Mouse (Mus musculus): Measurements from ENCODE around the gene Plekhg6. TPM values are rescaled to one million over a fixed set of nuclear protein-coding genes. Genes with fewer than 3 reads are reported as not detected.

Plekhg6 gene
- polyA plus RNA-seq, 1 experiment from 2014 or later: not detected

DNA sequence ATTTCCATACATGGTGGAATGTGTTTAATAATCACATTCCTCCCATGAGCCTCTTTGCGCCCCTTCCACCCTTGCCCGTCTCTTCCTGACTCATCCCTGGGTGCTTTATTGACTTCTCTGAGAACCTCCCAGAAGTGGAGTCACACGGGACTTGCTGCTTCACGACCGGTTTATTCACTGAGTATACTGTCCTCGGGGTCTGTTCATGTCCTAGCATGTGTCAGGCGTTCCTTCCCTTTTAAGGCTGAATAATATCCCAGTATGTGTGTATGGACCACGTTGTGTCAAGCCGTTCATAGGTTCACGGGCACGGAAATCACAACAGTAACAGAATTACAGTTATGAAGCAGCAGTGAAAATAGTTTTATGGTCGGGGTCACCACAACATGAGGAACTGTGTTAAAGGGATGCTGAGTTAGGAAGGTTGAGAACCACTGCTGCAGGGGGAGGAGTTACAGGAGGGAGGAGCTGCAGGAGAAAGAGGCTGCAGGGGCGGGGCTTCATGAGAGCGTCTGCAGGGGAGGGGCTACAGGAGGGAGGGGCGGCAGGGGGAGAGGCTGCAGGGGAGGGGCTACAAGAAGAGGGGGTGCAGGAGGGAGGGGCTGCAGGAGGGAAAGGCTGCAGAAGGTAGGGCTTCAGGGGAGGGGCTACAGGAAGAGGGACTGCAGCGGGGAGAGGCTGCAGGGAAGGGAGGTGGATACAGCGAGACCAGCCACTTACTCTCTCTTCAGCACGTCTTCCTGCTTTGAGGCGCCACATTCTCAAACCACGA lies 41.6 kb upstream of the Plekhg6 start:
- Histone ChIP-seq H3K4me2 (peak overlapping the region; percentile 23; the same call in 1 of the 2 replicates), H3K27me3 (ENCODE audit: control insufficient read depth, insufficient read depth, low read length) (no peaks in the 10 kb centered on the region), H3K4me1 (ENCODE audit: control insufficient read depth, insufficient read depth, low read length) (peaks cover 6% of the 10 kb centered on the region), H3K27ac (ENCODE audit: low read depth, low read length) (no peak overlapping the region), H3K9ac (ENCODE audit: low read length) (no peak overlapping the region; the same call in 1 of the 2 replicates), H3K4me3 (ENCODE audit: low read depth, low read length) (no peak overlapping the region), H3K36me3 (ENCODE audit: control insufficient read depth, insufficient read depth, low read length) (no peaks in the 10 kb centered on the region), H3K9me3 (ENCODE audit: control insufficient read depth, low read length) (no peaks in the 10 kb centered on the region)
- DNase-seq (ENCODE audit: low spot score, missing footprints) (peak; percentile 93), ATAC-seq (ENCODE audit: low FRiP score) (peak; percentile 45; the same call in 1 of the 2 replicates)
- 28% methylated on average over 19 of the region's 20 CpGs for WGBS

DNA sequence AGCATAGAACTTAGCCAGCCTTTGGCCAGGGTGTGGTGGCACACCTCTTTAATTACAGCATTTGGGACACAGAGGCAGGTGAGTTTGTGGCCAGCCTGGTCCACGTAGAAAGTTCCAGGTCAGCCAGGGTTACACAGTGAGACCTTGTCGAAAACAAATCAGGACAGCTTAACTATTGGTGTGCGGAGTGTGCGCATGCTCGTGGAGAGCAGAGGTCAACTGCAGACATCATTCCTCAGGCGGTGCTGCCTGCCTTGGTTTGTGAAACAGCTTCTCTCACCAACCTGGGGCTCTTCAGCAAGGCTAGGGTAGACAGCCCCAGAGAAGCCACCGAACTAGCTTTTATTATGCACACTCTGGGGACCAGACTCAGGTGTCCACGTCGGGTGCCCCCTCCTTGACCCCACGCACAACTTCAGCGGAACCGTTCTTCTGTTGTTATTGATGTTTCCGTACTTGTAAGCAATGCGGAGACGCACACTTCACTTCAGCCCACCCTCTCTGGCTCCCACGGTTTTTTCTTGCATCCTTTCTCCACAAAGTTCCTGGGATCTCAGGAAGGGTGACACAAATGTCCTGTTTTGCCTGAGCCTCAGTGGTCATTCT lies 40.0 kb upstream of the Plekhg6 start:
- no peak overlapping the region for H3K4me3 ChIP-seq (ENCODE audit: low read depth, low read length)
- no peak overlapping the region for H3K4me2 ChIP-seq
- H3K27me3 ChIP-seq (ENCODE audit: control insufficient read depth, insufficient read depth, low read length): no peaks in the 10 kb centered on the region
- H3K9me3 ChIP-seq (ENCODE audit: control insufficient read depth, low read length): no peaks in the 10 kb centered on the region
- no peaks in the 10 kb centered on the region for H3K36me3 ChIP-seq (ENCODE audit: control insufficient read depth, insufficient read depth, low read length)
- H3K27ac ChIP-seq (ENCODE audit: low read depth, low read length): no peak overlapping the region
- WGBS: 80% methylated on average over 16 of the region's 16 CpGs
- H3K4me1 ChIP-seq (ENCODE audit: control insufficient read depth, insufficient read depth, low read length): peaks cover 4% of the 10 kb centered on the region
- H3K9ac ChIP-seq (ENCODE audit: low read length): no peak overlapping the region
- ATAC-seq (ENCODE audit: low FRiP score) (no peak), DNase-seq (ENCODE audit: low spot score, missing footprints) (no peak)

DNA sequence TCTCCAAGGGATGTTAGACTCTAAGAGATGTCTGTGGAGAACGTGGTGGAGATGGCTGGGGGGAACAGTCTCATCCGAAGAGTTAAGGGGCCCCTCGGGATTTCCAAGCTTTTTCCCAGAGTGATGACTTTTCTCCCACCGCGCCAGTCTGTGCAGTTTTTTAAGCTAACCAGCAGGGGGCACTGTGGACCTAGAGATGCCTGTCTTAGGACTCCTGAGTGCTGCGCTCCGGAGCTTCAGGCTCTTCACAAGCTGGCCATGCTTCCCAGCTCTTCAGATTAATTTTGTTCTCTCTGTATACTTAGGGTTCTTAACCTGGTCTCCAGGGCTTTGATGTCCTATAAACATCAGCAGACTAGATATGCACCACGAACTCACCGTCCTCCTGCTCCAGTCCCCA lies 38.2 kb upstream of the Plekhg6 start:
- ATAC-seq (ENCODE audit: low FRiP score) (peak; percentile 53; the same call in 1 of the 2 replicates), DNase-seq (ENCODE audit: low spot score, missing footprints) (peak; percentile 96)
- Histone ChIP-seq H3K4me1 (ENCODE audit: control insufficient read depth, insufficient read depth, low read length) (peaks cover 4% of the 10 kb centered on the region), H3K9me3 (ENCODE audit: control insufficient read depth, low read length) (no peaks in the 10 kb centered on the region), H3K27ac (ENCODE audit: low read depth, low read length) (no peak overlapping the region), H3K4me2 (no peak overlapping the region), H3K27me3 (ENCODE audit: control insufficient read depth, insufficient read depth, low read length) (no peaks in the 10 kb centered on the region), H3K9ac (ENCODE audit: low read length) (no peak overlapping the region), H3K36me3 (ENCODE audit: control insufficient read depth, insufficient read depth, low read length) (no peaks in the 10 kb centered on the region), H3K4me3 (ENCODE audit: low read depth, low read length) (no peak overlapping the region)
- WGBS: 11% methylated on average over 9 of the region's 9 CpGs

DNA sequence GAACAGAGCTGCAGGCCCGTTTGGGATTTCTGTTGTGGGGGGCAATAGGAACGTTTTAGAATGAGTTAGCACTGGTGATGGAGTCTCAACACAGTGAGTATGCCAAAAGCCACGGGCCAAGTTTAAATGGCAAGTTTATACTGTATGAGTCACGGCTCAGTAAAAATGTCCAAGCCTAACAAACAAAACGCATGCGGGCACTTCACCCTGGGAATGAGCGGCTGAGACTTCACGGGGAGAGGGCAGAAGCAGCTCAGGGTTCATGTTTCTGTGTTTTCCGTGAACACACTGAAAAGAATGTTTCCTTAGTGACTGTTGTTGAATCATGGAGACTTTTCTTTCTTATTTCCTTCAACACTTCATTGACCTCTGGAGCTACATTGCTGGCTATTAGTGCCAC lies 32.7 kb upstream of the Plekhg6 start:
- DNase-seq (ENCODE audit: low spot score, missing footprints) (no peak), ATAC-seq (ENCODE audit: low FRiP score) (no peak)
- Histone ChIP-seq H3K27me3 (ENCODE audit: control insufficient read depth, insufficient read depth, low read length) (no peaks in the 10 kb centered on the region), H3K9me3 (ENCODE audit: control insufficient read depth, low read length) (no peaks in the 10 kb centered on the region), H3K27ac (ENCODE audit: low read depth, low read length) (no peak overlapping the region), H3K4me3 (ENCODE audit: low read depth, low read length) (no peak overlapping the region), H3K4me2 (no peak overlapping the region), H3K36me3 (ENCODE audit: control insufficient read depth, insufficient read depth, low read length) (no peaks in the 10 kb centered on the region), H3K9ac (ENCODE audit: low read length) (no peak overlapping the region), H3K4me1 (ENCODE audit: control insufficient read depth, insufficient read depth, low read length) (no peaks in the 10 kb centered on the region)
- WGBS: 77% methylated on average over 9 of the region's 9 CpGs

DNA sequence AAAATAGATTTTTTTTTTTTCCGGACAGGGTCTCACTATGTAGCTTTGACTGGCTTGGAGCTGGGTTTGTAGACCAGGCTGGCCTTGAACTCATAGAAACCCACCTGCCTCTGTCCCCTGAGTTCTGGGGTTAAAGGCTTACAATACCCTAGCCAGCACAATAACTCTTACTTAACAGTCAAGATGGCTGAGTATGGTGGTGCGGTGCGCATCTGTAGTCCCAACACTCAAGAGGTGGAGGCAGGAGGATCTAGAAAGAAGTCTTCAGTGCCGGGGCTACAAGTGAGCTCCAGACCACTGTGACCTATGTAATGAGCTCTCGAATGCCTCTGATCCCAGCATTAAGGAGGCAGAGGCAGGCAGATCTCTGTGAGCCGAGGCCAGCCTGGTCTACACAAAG lies 31.1 kb upstream of the Plekhg6 start:
- no peak overlapping the region for H3K9ac ChIP-seq (ENCODE audit: low read length)
- no peaks in the 10 kb centered on the region for H3K4me1 ChIP-seq (ENCODE audit: control insufficient read depth, insufficient read depth, low read length)
- no peak overlapping the region for H3K4me2 ChIP-seq
- ATAC-seq (ENCODE audit: low FRiP score) (no peak), DNase-seq (ENCODE audit: low spot score, missing footprints) (peak; percentile 75)
- no peaks in the 10 kb centered on the region for H3K36me3 ChIP-seq (ENCODE audit: control insufficient read depth, insufficient read depth, low read length)
- no peak overlapping the region for H3K27ac ChIP-seq (ENCODE audit: low read depth, low read length)
- WGBS: 88% methylated on average over 6 of the region's 6 CpGs
- H3K4me3 ChIP-seq (ENCODE audit: low read depth, low read length): no peak overlapping the region
- no peaks in the 10 kb centered on the region for H3K9me3 ChIP-seq (ENCODE audit: control insufficient read depth, low read length)
- no peaks in the 10 kb centered on the region for H3K27me3 ChIP-seq (ENCODE audit: control insufficient read depth, insufficient read depth, low read length)

DNA sequence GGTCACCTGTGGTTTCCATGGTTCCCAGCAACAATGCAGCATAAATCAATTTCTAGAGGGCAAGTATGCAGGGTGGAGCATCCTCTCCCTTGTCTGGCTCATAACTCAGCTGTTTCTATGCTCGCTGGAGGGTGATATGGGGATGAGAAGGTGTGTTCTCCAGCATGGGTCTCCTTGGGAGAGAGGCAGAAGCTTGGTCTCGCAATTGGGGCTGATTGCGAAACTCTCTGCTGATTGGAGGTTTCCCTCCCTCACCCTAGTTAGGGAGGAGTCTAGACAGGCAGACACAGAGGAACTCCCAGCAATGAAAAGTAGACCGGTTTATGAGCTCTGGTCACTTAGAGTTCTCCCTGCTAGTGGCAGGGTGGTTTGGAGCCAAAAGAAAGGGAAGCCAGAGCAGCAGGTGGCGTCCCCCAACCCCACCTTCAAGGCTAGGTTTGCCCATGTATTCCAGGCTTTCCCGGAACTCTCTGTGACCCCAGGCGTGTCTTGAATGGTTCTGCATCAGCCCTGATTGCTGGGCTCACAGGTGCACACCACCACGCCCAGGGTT lies 30.5 kb upstream of the Plekhg6 start:
- Histone ChIP-seq H3K36me3 (ENCODE audit: control insufficient read depth, insufficient read depth, low read length) (no peaks in the 10 kb centered on the region), H3K9me3 (ENCODE audit: control insufficient read depth, low read length) (no peaks in the 10 kb centered on the region), H3K4me2 (no peak overlapping the region), H3K27me3 (ENCODE audit: control insufficient read depth, insufficient read depth, low read length) (no peaks in the 10 kb centered on the region), H3K4me3 (ENCODE audit: low read depth, low read length) (no peak overlapping the region), H3K27ac (ENCODE audit: low read depth, low read length) (no peak overlapping the region), H3K4me1 (ENCODE audit: control insufficient read depth, insufficient read depth, low read length) (no peaks in the 10 kb centered on the region), H3K9ac (ENCODE audit: low read length) (no peak overlapping the region)
- 62% methylated on average over 8 of the region's 8 CpGs for WGBS
- ATAC-seq (ENCODE audit: low FRiP score) (no peak), DNase-seq (ENCODE audit: low spot score, missing footprints) (peak; percentile 69)

DNA sequence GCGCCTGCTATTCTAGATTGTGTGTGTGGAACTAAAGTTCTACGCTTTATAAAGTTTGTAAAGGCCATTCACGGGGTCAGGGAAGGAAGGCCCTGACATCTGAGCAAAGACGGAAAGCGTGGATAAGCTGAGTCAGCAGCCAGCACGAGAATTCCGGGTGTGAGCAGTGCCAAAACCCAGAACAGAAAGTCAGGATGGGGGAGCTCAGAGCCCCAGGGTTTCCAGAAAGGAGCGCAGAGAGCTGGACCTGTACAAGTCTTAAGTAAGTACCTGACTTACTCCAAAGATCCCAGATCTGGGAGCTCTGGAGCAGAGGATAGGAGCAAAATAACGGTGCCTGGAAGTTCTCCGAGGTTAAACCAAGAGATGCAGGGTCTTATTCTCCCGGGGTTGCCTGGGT lies 30.0 kb upstream of the Plekhg6 start:
- no peaks in the 10 kb centered on the region for H3K9me3 ChIP-seq (ENCODE audit: control insufficient read depth, low read length)
- 76% methylated on average over 11 of the region's 11 CpGs for WGBS
- ATAC-seq (ENCODE audit: low FRiP score) (no peak), DNase-seq (ENCODE audit: low spot score, missing footprints) (peak; percentile 83)
- H3K4me2 ChIP-seq: no peak overlapping the region
- H3K4me3 ChIP-seq (ENCODE audit: low read depth, low read length): no peak overlapping the region
- no peak overlapping the region for H3K27ac ChIP-seq (ENCODE audit: low read depth, low read length)
- no peak overlapping the region for H3K9ac ChIP-seq (ENCODE audit: low read length)
- no peaks in the 10 kb centered on the region for H3K4me1 ChIP-seq (ENCODE audit: control insufficient read depth, insufficient read depth, low read length)
- no peaks in the 10 kb centered on the region for H3K27me3 ChIP-seq (ENCODE audit: control insufficient read depth, insufficient read depth, low read length)
- no peaks in the 10 kb centered on the region for H3K36me3 ChIP-seq (ENCODE audit: control insufficient read depth, insufficient read depth, low read length)

DNA sequence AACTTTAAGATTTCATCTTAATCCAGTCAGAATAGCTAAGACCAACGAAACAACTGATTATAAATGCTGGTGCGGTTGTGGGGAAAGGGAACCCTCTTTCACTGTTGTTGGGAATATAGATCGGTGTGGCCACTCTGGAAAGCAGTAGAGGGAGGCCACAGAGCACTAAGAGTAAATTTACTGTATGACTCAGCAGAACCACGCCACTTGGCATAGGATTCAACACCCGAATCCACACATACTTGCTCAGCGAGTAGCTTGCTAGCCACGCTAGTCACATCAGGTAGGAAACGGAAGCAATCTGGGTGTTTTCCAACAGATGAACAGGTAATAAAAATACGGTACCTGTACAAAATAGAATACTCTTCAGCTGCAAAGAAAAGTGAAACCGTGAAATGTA lies 27.1 kb upstream of the Plekhg6 start:
- no peaks in the 10 kb centered on the region for H3K27me3 ChIP-seq (ENCODE audit: control insufficient read depth, insufficient read depth, low read length)
- H3K36me3 ChIP-seq (ENCODE audit: control insufficient read depth, insufficient read depth, low read length): no peaks in the 10 kb centered on the region
- 93% methylated on average over 10 of the region's 10 CpGs for WGBS
- no peak for DNase-seq (ENCODE audit: low spot score, missing footprints)
- ATAC-seq (ENCODE audit: low FRiP score): no peak
- no peak overlapping the region for H3K9ac ChIP-seq (ENCODE audit: low read length)
- H3K4me1 ChIP-seq (ENCODE audit: control insufficient read depth, insufficient read depth, low read length): no peaks in the 10 kb centered on the region
- no peak overlapping the region for H3K27ac ChIP-seq (ENCODE audit: low read depth, low read length)
- H3K4me3 ChIP-seq (ENCODE audit: low read depth, low read length): no peak overlapping the region
- no peak overlapping the region for H3K4me2 ChIP-seq
- no peaks in the 10 kb centered on the region for H3K9me3 ChIP-seq (ENCODE audit: control insufficient read depth, low read length)

DNA sequence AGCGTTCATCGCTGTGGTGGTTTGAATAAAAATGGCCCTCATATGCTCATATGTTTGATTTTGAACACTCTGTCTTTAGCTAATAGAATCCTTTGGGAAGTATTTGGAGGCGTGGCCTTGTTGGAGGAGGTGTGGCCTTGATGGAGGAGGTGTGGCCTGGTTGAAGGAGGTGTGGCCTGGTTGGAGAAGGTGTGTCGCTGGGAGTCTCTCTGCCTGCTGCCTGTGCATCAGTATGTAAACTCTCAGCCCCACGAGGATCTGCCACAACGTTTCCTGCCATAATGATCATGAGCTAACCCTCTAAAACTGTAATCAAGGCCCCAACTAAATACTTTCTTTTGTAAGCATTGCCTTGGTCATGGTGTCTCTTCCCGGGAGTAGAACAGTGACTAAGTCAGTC lies 26.6 kb upstream of the Plekhg6 start:
- Histone ChIP-seq H3K9ac (ENCODE audit: low read length) (no peak overlapping the region), H3K4me1 (ENCODE audit: control insufficient read depth, insufficient read depth, low read length) (no peaks in the 10 kb centered on the region), H3K4me3 (ENCODE audit: low read depth, low read length) (no peak overlapping the region), H3K4me2 (no peak overlapping the region), H3K27me3 (ENCODE audit: control insufficient read depth, insufficient read depth, low read length) (no peaks in the 10 kb centered on the region), H3K9me3 (ENCODE audit: control insufficient read depth, low read length) (no peaks in the 10 kb centered on the region), H3K27ac (ENCODE audit: low read depth, low read length) (no peak overlapping the region), H3K36me3 (ENCODE audit: control insufficient read depth, insufficient read depth, low read length) (no peaks in the 10 kb centered on the region)
- DNase-seq (ENCODE audit: low spot score, missing footprints): peak; percentile 33
- WGBS: 87% methylated on average over 7 of the region's 7 CpGs
- ATAC-seq (ENCODE audit: low FRiP score): no peak
